Mouse (Mus musculus): ENCODE measurements around the gene Ap2b1. TPM values are rescaled to one million over a fixed set of nuclear protein-coding genes. Genes with fewer than 3 reads are reported as not detected.

The Ap2b1 gene
- polyA plus RNA-seq, 1 experiment: 41.4 TPM

DNA sequence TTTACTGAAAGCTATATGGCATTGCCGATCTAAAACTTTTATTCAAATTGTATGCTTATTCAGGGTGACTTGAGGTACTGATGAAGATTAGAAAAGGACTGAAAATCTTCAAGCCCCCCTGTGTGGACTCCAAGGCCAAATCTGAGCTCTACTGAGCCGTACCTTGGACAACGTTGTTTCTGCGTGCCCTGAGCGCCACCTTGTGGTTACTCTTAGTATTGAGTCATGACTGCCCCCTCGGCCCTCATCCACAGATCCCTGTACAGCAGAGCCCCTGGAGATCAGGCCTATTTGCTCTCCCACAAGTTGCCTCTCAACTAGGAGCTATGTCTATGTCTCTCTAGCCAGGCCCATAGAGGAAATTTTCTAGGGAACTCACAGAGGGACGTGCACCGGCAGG, 125.9 kb downstream of the Ap2b1 start:
- TF ChIP-seq POLR2A (IDR thresholded peaks at IDR 0.05; ENCODE audit: control insufficient read depth, extremely low read depth, insufficient read depth, low read length, poor library complexity) (no peak), CTCF (IDR thresholded peaks at IDR 0.05; ENCODE audit: borderline replicate concordance, control insufficient read depth, extremely low read depth, insufficient read depth, low read length, poor library complexity) (peak; percentile 77; the same call in 1 of the 2 replicates)
- WGBS: 13% methylated on average over 8 of the region's 8 CpGs

DNA sequence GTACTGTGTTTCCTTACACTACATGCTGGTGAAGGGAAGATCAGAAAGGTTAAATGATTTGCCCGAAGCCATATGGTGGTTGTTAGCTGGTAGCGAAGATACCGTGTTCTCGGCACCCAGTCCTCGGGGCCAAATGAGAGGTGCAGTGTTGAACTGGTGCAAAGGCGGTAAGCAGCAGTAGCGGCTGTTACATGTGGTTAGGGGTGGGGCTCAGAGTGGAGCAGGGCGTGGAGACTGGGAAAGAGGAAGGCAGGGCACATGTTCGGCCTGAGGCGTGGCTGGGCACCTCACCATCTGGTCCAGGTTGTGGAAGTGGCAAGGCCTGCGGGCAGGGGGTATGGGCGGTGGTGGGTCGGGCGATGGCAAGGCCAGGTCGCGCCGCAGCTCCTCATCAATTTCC, 128.1 kb downstream of the Ap2b1 start:
- 5% methylated on average over 17 of the region's 17 CpGs for WGBS
- Histone ChIP-seq H3K36me3 (ENCODE audit: control insufficient read depth, insufficient read depth, low read length) (no peaks in the 10 kb centered on the region), H3K27ac (ENCODE audit: control insufficient read depth, insufficient read depth, low read length) (no peak overlapping the region), H3K27me3 (ENCODE audit: control insufficient read depth, insufficient read depth, low read length) (no peaks in the 10 kb centered on the region; the same call in 1 of the 2 replicates), H3K4me1 (replicated peaks; ENCODE audit: control insufficient read depth, insufficient read depth, low read length) (peaks cover 7% of the 10 kb centered on the region; the same call in 1 of the 2 replicates), H3K4me3 (ENCODE audit: control insufficient read depth, insufficient read depth, low read length) (peak overlapping the region; percentile 1; the same call in 1 of the 2 replicates)
- TF ChIP-seq CTCF (IDR thresholded peaks at IDR 0.05; ENCODE audit: borderline replicate concordance, control insufficient read depth, extremely low read depth, insufficient read depth, low read length, poor library complexity) (no peak), POLR2A (IDR thresholded peaks at IDR 0.05; ENCODE audit: control insufficient read depth, extremely low read depth, insufficient read depth, low read length, poor library complexity) (no peak)
- no peak for DNase-seq

More for the DNA sequence above, 125.9 kb downstream of the Ap2b1 start:
- H3K4me1 ChIP-seq (replicated peaks; ENCODE audit: control insufficient read depth, insufficient read depth, low read length): peaks cover 7% of the 10 kb centered on the region; the same call in 1 of the 2 replicates
- peak; percentile 64 for DNase-seq
- no peak overlapping the region for H3K27ac ChIP-seq (ENCODE audit: control insufficient read depth, insufficient read depth, low read length)
- no peaks in the 10 kb centered on the region; the same call in 1 of the 2 replicates for H3K27me3 ChIP-seq (ENCODE audit: control insufficient read depth, insufficient read depth, low read length)
- H3K36me3 ChIP-seq (ENCODE audit: control insufficient read depth, insufficient read depth, low read length): no peaks in the 10 kb centered on the region
- no peak overlapping the region for H3K4me3 ChIP-seq (ENCODE audit: control insufficient read depth, insufficient read depth, low read length)

DNA sequence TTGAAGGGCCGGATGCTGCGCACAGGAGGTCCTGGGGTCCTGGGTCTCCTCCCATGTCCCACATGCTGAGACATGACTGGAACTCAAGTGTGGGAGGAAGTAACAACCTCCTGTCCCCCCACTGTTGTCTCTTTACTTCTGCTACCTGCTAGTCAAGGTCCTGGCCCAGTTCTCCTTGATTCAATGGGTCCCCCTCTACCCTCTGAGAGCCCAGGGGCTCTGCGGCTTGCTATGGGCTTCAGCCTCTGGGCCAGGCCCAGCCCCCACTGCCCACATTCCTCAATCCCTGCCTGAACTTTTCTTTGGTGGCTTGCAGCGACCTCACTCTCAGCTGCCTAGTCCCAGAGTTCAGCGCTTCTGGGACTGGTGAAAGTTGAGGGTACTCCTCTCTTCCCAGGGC, 130.5 kb downstream of the Ap2b1 start, which contains the start of gene Gas2l2:
Gene Gas2l2, minus strand, starts transcription at position 101 of the 400 bp plus-strand sequence.
- 90% methylated on average over 5 of the region's 5 CpGs for WGBS
- DNase-seq: no peak
- Histone ChIP-seq H3K27ac (ENCODE audit: control insufficient read depth, insufficient read depth, low read length) (no peak within 1 kb of the TSS), H3K27me3 (ENCODE audit: control insufficient read depth, insufficient read depth, low read length) (no peaks in the 10 kb centered on the region; the same call in 1 of the 2 replicates), H3K4me3 (ENCODE audit: control insufficient read depth, insufficient read depth, low read length) (no peak within 1 kb of the TSS), H3K4me1 (replicated peaks; ENCODE audit: control insufficient read depth, insufficient read depth, low read length) (peaks cover 7% of the 10 kb centered on the region; the same call in 1 of the 2 replicates), H3K36me3 (ENCODE audit: control insufficient read depth, insufficient read depth, low read length) (no peaks in the 10 kb centered on the region)
- TF ChIP-seq POLR2A (IDR thresholded peaks at IDR 0.05; ENCODE audit: control insufficient read depth, extremely low read depth, insufficient read depth, low read length, poor library complexity) (no peak), CTCF (IDR thresholded peaks at IDR 0.05; ENCODE audit: borderline replicate concordance, control insufficient read depth, extremely low read depth, insufficient read depth, low read length, poor library complexity) (no peak)

DNA sequence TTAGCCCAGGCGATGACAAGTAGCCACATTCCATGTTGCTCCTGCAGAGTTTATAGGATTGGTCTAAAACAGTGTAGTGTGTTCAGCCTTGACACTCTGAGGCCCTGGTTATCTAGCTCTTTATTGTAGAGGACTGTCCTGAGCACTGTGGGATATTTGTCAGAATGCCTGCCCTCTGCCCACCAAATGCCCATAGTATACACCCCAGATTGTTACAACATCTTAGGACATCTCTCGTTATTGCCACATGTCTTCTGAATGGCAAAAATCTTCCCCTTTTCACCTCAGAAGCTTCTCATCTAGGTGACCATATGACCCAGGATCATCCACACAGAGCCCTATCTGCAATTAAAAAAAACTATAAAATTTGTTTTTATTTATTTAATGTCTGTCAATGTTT, 133.7 kb downstream of the Ap2b1 start:
- no peak overlapping the region for H3K4me3 ChIP-seq (ENCODE audit: control insufficient read depth, insufficient read depth, low read length)
- 91% methylated on average over 2 of the region's 2 CpGs for WGBS
- no peak for TF ChIP-seq CTCF (IDR thresholded peaks at IDR 0.05; ENCODE audit: borderline replicate concordance, control insufficient read depth, extremely low read depth, insufficient read depth, low read length, poor library complexity)
- TF ChIP-seq POLR2A (IDR thresholded peaks at IDR 0.05; ENCODE audit: control insufficient read depth, extremely low read depth, insufficient read depth, low read length, poor library complexity): no peak
- no peaks in the 10 kb centered on the region; the same call in 1 of the 2 replicates for H3K27me3 ChIP-seq (ENCODE audit: control insufficient read depth, insufficient read depth, low read length)
- DNase-seq: no peak
- no peaks in the 10 kb centered on the region; the same call in 1 of the 2 replicates for H3K4me1 ChIP-seq (replicated peaks; ENCODE audit: control insufficient read depth, insufficient read depth, low read length)
- no peaks in the 10 kb centered on the region for H3K36me3 ChIP-seq (ENCODE audit: control insufficient read depth, insufficient read depth, low read length)
- no peak overlapping the region for H3K27ac ChIP-seq (ENCODE audit: control insufficient read depth, insufficient read depth, low read length)

DNA sequence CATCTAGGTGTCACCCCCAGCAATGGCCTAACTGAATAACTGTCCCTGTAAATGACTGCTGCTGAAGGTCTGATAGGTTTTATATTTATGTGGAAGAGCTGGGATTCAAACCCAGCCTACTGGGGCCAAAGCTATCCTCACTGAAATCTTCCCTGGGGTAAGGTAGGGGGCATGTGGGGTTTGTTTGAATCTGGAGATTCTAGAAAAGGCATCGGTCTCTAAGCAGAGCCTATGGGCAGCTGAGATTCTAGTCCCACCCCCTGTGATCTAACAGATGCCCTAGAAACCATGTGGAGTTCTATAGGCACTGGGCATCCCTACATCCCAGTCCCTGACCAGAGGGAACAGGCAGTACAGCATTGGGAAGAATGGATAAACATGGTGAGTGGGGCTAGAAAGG, 138.6 kb downstream of the Ap2b1 start, which contains the start of gene 1700020L24Rik:
Gene 1700020L24Rik, plus strand, starts transcription at position 301 of the 400 bp plus-strand sequence.
- no peaks in the 10 kb centered on the region for H3K36me3 ChIP-seq (ENCODE audit: control insufficient read depth, insufficient read depth, low read length)
- no peak within 1 kb of the TSS for H3K4me3 ChIP-seq (ENCODE audit: control insufficient read depth, insufficient read depth, low read length)
- no peaks in the 10 kb centered on the region for H3K27me3 ChIP-seq (ENCODE audit: control insufficient read depth, insufficient read depth, low read length)
- no peak for DNase-seq
- TF ChIP-seq POLR2A (IDR thresholded peaks at IDR 0.05; ENCODE audit: control insufficient read depth, extremely low read depth, insufficient read depth, low read length, poor library complexity): no peak
- no peak for TF ChIP-seq CTCF (IDR thresholded peaks at IDR 0.05; ENCODE audit: borderline replicate concordance, control insufficient read depth, extremely low read depth, insufficient read depth, low read length, poor library complexity)
- 96% methylated on average over 1 of the region's 1 CpGs for WGBS
- H3K27ac ChIP-seq (ENCODE audit: control insufficient read depth, insufficient read depth, low read length): no peak within 1 kb of the TSS
- no peaks in the 10 kb centered on the region for H3K4me1 ChIP-seq (replicated peaks; ENCODE audit: control insufficient read depth, insufficient read depth, low read length)

DNA sequence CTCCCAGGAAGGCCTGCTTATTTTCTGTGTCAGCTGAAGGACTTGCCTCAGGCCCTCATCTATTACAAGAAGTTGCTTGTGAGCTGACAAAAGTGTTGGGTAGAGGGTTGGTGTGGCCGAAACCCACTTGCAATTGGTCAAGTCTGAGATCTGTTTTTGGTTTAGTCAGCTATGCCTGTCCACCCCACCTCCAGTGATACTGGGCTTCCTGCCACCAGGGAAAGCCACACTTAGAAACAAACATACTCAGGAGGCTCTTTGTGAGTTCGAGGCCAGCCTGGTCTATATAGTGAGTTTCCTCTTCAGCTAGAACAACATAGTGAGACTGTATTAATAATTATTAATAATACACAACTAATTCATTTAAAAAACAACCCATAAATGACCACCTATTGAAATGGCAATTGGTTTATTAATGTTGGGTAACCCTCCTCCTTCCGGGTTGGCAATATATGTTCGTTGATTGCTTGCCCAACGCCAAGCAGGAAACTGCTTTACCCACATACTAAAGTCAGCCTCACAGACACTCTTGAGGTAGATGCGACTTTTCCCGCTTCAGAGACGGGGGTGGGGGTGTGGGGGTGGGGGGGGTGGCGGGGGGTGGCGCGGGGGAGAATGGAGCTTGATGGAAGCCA, 140.7 kb downstream of the Ap2b1 start:
- Histone ChIP-seq H3K36me3 (ENCODE audit: control insufficient read depth, insufficient read depth, low read length) (no peaks in the 10 kb centered on the region), H3K27ac (ENCODE audit: control insufficient read depth, insufficient read depth, low read length) (no peak overlapping the region), H3K4me1 (replicated peaks; ENCODE audit: control insufficient read depth, insufficient read depth, low read length) (peaks cover 5% of the 10 kb centered on the region), H3K27me3 (ENCODE audit: control insufficient read depth, insufficient read depth, low read length) (0 out of 2 replicates have a peak, but pooled peaks cover under 1% of the 10 kb centered on the region), H3K4me3 (ENCODE audit: control insufficient read depth, insufficient read depth, low read length) (peak overlapping the region; percentile 59)
- no peak for DNase-seq
- 20% methylated on average over 11 of the region's 11 CpGs for WGBS
- no peak for TF ChIP-seq CTCF (IDR thresholded peaks at IDR 0.05; ENCODE audit: borderline replicate concordance, control insufficient read depth, extremely low read depth, insufficient read depth, low read length, poor library complexity)
- TF ChIP-seq POLR2A (IDR thresholded peaks at IDR 0.05; ENCODE audit: control insufficient read depth, extremely low read depth, insufficient read depth, low read length, poor library complexity): no peak

Measured in thymus, adult 2 months (tissue).